Mouse (Mus musculus) skeletal muscle tissue, adult 2 months (tissue): ENCODE data around the gene 4930523C07Rik.
A peak's percentile ranks its signal among the peaks of the same experiment; 100 is the strongest.

ENCODE experiments used
- DNase-seq: peaks from one replicate; pipeline ENCODE4 v3.0.0-alpha.2; 2012; ENCODE audit warnings: low read depth, low spot score

Gene 4930523C07Rik

GRCm38 (mm10) chr1:160099659-160100302 is 55.6 kb downstream of the 4930523C07Rik start:
- DNase-seq: no peak

- DNase-seq: peak; percentile 13
Observed at GRCm38 (mm10) chr1:160100996-160101395, 56.8 kb downstream of the 4930523C07Rik start.

- no peak for DNase-seq
Observed at GRCm38 (mm10) chr1:160105426-160105825, 61.2 kb downstream of the 4930523C07Rik start.

GRCm38 (mm10) chr1:160108604-160109003 is 64.4 kb downstream of the 4930523C07Rik start:
- no peak for DNase-seq

GRCm38 (mm10) chr1:160123957-160124356 is 79.8 kb downstream of the 4930523C07Rik start:
- no peak for DNase-seq
